Mouse (Mus musculus): ENCODE measurements at regions not wholly inside any gene's neighbourhood (a gene's known extent, or its start where the extent isn't known, plus 50 kb on each side); places are given as distances from the start of the nearest gene placed in this dataset.
A peak's percentile ranks its signal among the peaks of the same experiment; 100 is the strongest.

- DNase-seq: no peak
These were observed 311.7 kb downstream of the Tmem132b start for GRCm38 (mm10) chr5:125843259-125843658.

- DNase-seq: peak; percentile 9
These were observed 318.1 kb downstream of the Tmem132b start for GRCm38 (mm10) chr5:125849722-125850121.

GRCm38 (mm10) chr5:125876296-125876695 lies 344.7 kb downstream of the Tmem132b start:
- peak; percentile 34 for DNase-seq

- DNase-seq: no peak
These were observed 357.3 kb downstream of the Tmem132b start for GRCm38 (mm10) chr5:125888840-125889239.

GRCm38 (mm10) chr5:125893864-125894263 lies 362.3 kb downstream of the Tmem132b start:
- DNase-seq: no peak

- no peak for DNase-seq
These were observed 370.5 kb downstream of the Tmem132b start for GRCm38 (mm10) chr5:125902038-125902437.

GRCm38 (mm10) chr5:125904426-125904825 lies 372.9 kb downstream of the Tmem132b start:
- no peak for DNase-seq

- DNase-seq: no peak
These were observed 375.8 kb downstream of the Tmem132b start for GRCm38 (mm10) chr5:125907332-125907731.

GRCm38 (mm10) chr5:125907909-125908308 lies 376.3 kb downstream of the Tmem132b start:
- no peak for DNase-seq

- DNase-seq: no peak
These were observed 384.3 kb downstream of the Tmem132b start for GRCm38 (mm10) chr5:125915857-125916256.

GRCm38 (mm10) chr5:125920965-125921364 lies 389.4 kb downstream of the Tmem132b start:
- peak; percentile 51 for DNase-seq

GRCm38 (mm10) chr5:125925856-125926497 lies 394.4 kb downstream of the Tmem132b start:
- peak; percentile 84 for DNase-seq

- no peak for DNase-seq
These were observed 399.9 kb downstream of the Tmem132b start for GRCm38 (mm10) chr5:125931502-125931901.

- DNase-seq: no peak
These were observed 407.8 kb downstream of the Tmem132b start for GRCm38 (mm10) chr5:125939416-125939815.

GRCm38 (mm10) chr5:125946729-125947128 lies 415.2 kb downstream of the Tmem132b start:
- peak; percentile 86 for DNase-seq

- no peak for DNase-seq
These were observed 420.1 kb downstream of the Tmem132b start for GRCm38 (mm10) chr5:125951641-125952040.

- no peak for DNase-seq
These were observed 432.5 kb downstream of the Tmem132b start for GRCm38 (mm10) chr5:125964039-125964438.

GRCm38 (mm10) chr5:125968151-125968550 lies 436.6 kb downstream of the Tmem132b start:
- no peak for DNase-seq

GRCm38 (mm10) chr5:125974035-125974434 lies 442.5 kb downstream of the Tmem132b start:
- no peak for DNase-seq

- DNase-seq: no peak
These were observed 448.2 kb downstream of the Tmem132b start for GRCm38 (mm10) chr5:125979801-125980200.

GRCm38 (mm10) chr5:125985356-125985755 lies 453.8 kb downstream of the Tmem132b start:
- peak; percentile 54 for DNase-seq

GRCm38 (mm10) chr5:125997173-125997572 lies 465.6 kb downstream of the Tmem132b start:
- no peak for DNase-seq

- no peak for DNase-seq
These were observed 476.3 kb downstream of the Tmem132b start for GRCm38 (mm10) chr5:126007871-126008270.

GRCm38 (mm10) chr5:126008321-126008720 lies 476.7 kb downstream of the Tmem132b start:
- DNase-seq: no peak

- DNase-seq: no peak
These were observed 488.2 kb downstream of the Tmem132b start for GRCm38 (mm10) chr5:126019781-126020180.
